Mouse (Mus musculus): ENCODE measurements around the gene Stip1. TPM values are rescaled to one million over a fixed set of nuclear protein-coding genes. Genes with fewer than 3 reads are reported as not detected.

The Stip1 gene
- total and polyA plus RNA-seq, 2 experiments from 2014 or later: 124 to 156 TPM

DNA sequence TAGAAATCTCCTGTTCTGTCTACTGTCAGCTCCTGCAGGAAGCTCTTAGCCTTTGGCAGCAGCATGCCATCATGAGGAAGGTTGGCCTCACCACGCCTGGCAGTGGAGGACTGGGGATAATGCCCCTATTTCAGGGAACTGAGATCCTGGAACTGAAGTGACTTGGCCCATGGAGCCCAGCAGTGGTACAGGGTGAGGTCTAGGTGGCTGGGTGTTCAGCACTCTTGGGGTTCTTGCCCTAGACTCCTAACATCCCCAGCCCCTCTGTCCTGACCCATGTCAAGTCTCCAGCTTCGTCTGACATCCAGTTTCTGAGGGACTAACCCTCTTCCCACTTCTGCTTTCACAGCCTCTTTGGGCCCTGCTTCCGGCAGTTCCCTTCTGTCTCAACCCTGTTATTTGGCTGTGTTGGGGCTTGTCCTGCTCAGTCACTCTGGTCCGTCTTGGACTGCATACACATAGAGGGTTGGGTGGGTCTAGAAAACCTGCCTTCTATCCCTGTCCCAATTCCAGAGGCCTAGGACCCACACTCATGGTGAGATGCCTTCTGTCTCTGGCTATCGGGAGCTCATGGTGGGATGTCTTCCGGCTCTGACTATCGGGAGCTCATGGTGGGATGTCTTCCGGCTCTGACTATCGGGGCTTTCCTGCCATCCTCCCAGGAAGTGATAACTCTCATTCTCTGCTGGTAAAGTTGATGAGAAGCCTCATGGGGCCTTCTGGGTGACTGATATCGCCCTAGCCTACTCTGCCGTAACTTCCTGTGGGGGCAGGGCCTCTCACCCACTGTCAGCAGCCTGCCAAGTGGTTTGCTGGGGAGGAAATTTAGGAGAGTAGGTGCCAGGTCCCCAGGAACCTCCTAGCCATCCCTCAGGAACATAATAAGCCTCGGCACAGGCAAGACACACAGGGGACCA lies 22.0 kb downstream of the Stip1 start:
- Histone ChIP-seq H3K27ac (ENCODE audit: low read depth, low read length) (no peak overlapping the region), H3K4me2 (ENCODE audit: low read depth) (no peak overlapping the region), H3K27me3 (ENCODE audit: insufficient read depth, low read length) (no peaks in the 10 kb centered on the region), H3K4me3 (ENCODE audit: low read depth, low read length) (no peak overlapping the region), H3K4me1 (ENCODE audit: insufficient read depth) (no peaks in the 10 kb centered on the region), H3K36me3 (ENCODE audit: insufficient read depth) (peaks cover 42% of the 10 kb centered on the region), H3K9me3 (ENCODE audit: low read length) (no peaks in the 10 kb centered on the region), H3K9ac (no peak overlapping the region)
- DNase-seq (no peak), ATAC-seq (no peak)
- WGBS: 84% methylated on average over 12 of the region's 12 CpGs
- no peak for TF ChIP-seq CTCF (IDR thresholded peaks at IDR 0.05; ENCODE audit: low read depth)

DNA sequence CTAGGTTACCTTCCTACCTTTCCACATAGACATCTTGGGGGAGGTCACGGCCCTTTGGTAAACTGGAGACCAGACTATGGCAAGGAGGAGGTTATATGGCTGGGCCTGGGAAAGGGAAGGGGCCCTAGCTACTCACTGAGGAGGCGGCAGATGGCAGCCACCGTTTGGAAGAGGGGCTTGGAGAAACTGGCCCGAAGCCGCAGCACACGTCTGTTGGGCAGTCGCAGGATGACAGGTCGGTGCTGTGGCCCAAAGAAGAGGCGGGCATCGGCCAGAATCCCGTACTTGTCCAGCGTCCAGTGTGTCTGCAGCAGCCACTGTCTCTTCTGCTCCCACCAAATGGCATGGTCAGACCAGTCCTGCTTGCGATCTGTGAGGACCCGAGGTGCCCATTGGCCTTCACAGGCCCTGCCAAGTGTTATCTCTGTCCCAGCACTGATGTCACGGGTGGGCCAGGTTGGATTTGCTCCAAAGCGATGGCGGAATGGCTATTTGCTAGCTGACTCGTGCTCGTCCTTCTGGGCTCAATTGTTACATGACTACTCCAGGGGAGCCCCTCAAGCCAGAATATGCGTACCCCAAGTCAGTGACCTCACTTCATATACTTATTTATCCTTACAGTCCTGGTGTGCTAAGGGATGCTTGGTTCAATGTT lies 25.2 kb downstream of the Stip1 start:
- no peak for TF ChIP-seq CTCF (IDR thresholded peaks at IDR 0.05; ENCODE audit: low read depth)
- H3K27ac ChIP-seq (ENCODE audit: low read depth, low read length): no peak overlapping the region
- no peaks in the 10 kb centered on the region for H3K27me3 ChIP-seq (ENCODE audit: insufficient read depth, low read length)
- H3K4me2 ChIP-seq (ENCODE audit: low read depth): no peak overlapping the region
- H3K9ac ChIP-seq: no peak overlapping the region
- WGBS: 89% methylated on average over 20 of the region's 20 CpGs
- no peak for DNase-seq
- H3K4me1 ChIP-seq (ENCODE audit: insufficient read depth): no peaks in the 10 kb centered on the region
- no peak overlapping the region for H3K4me3 ChIP-seq (ENCODE audit: low read depth, low read length)
- ATAC-seq: no peak
- no peaks in the 10 kb centered on the region for H3K9me3 ChIP-seq (ENCODE audit: low read length)
- H3K36me3 ChIP-seq (ENCODE audit: insufficient read depth): peaks cover 13% of the 10 kb centered on the region

DNA sequence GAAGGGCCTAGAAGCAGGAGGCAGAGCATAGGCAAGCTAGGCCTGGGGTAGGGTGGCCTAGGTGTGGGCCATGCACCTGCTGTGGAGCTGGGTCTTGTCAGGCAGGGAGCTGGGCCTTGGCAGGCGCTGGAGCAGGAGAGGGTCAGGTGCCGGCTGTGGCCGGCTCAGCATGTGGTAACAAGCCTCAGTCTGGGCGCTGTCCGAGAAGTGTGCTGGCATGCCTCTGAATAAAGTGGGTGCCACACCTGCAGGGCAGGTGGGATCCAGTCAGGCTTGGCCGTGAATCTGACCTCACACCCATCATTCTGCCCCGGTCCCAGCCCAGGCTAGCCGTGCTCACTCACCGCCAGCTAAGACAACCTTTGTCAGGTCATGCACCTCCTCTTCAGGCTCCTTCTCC lies 25.8 kb downstream of the Stip1 start:
- Histone ChIP-seq H3K4me1 (ENCODE audit: insufficient read depth) (no peaks in the 10 kb centered on the region), H3K27me3 (ENCODE audit: insufficient read depth, low read length) (no peaks in the 10 kb centered on the region), H3K27ac (ENCODE audit: low read depth, low read length) (no peak overlapping the region), H3K9me3 (ENCODE audit: low read length) (no peaks in the 10 kb centered on the region), H3K9ac (no peak overlapping the region), H3K36me3 (ENCODE audit: insufficient read depth) (peaks cover 6% of the 10 kb centered on the region), H3K4me3 (ENCODE audit: low read depth, low read length) (no peak overlapping the region), H3K4me2 (ENCODE audit: low read depth) (no peak overlapping the region)
- no peak for TF ChIP-seq CTCF (IDR thresholded peaks at IDR 0.05; ENCODE audit: low read depth)
- no peak for ATAC-seq
- WGBS: 86% methylated on average over 9 of the region's 9 CpGs
- DNase-seq: no peak

DNA sequence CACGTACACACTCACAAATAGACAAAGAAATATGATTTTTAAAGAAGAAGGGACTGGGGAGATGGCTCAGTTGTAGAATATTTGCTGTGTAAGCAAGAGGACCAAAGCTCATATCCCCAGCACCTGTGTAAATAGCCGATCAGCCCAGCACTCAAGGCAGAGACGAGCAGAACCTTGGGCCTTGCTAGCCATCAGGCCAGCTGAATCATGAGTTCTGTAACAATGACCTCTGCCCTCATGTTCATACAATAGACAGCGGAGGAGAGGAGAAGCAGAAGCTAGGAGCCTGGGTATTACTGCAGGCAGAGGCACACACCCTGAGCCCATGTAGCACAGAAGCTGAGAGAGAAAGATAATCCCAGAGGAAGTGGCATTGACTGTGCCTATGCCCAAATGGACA lies 27.3 kb downstream of the Stip1 start:
- WGBS: 83% methylated on average over 4 of the region's 4 CpGs
- Histone ChIP-seq H3K9ac (no peak overlapping the region), H3K4me2 (ENCODE audit: low read depth) (no peak overlapping the region), H3K36me3 (ENCODE audit: insufficient read depth) (no peaks in the 10 kb centered on the region; the same call in 1 of the 2 replicates), H3K9me3 (ENCODE audit: low read length) (no peaks in the 10 kb centered on the region), H3K4me1 (ENCODE audit: insufficient read depth) (no peaks in the 10 kb centered on the region), H3K27ac (ENCODE audit: low read depth, low read length) (no peak overlapping the region), H3K4me3 (ENCODE audit: low read depth, low read length) (no peak overlapping the region), H3K27me3 (ENCODE audit: insufficient read depth, low read length) (no peaks in the 10 kb centered on the region)
- no peak for TF ChIP-seq CTCF (IDR thresholded peaks at IDR 0.05; ENCODE audit: low read depth)
- ATAC-seq (no peak), DNase-seq (no peak)

DNA sequence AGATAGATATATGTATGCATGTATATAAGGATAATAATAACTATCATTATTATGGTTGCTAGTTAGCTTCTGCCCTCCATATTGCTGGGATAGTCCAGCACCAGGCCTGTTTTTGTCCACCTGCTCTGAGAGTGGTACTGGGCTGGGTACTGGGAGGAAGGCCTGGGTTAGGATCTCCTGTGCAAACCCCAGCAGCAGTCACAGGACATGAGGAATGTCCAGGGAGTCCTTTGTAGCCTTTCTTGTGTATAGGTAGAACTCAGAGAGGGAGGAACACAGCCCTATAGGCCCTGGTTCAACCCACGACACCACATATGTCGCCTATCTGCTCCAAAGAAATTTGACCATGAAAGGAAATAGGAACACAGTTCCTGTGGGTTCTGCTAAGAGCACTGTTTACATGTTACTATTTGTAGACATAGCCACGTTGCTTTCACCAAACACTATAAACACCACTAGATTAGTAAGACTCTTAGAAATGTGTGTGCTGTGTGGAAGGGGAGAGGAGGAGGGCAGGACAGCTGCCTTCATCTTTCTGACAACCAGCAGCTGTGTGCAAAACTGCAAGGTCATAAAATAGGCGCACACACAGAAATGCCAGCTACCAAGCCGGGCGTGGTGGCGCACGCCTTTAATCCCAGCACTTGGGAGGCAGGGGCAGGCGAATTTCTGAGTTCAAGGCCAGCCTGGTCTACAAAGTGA lies 32.7 kb downstream of the Stip1 start:
- Histone ChIP-seq H3K36me3 (ENCODE audit: insufficient read depth) (no peaks in the 10 kb centered on the region), H3K27ac (ENCODE audit: low read depth, low read length) (no peak overlapping the region; the same call in 1 of the 2 replicates), H3K9me3 (ENCODE audit: low read length) (no peaks in the 10 kb centered on the region), H3K27me3 (ENCODE audit: insufficient read depth, low read length) (no peaks in the 10 kb centered on the region), H3K4me3 (ENCODE audit: low read depth, low read length) (no peak overlapping the region), H3K4me1 (ENCODE audit: insufficient read depth) (no peaks in the 10 kb centered on the region), H3K9ac (no peak overlapping the region), H3K4me2 (ENCODE audit: low read depth) (no peak overlapping the region)
- no peak for TF ChIP-seq CTCF (IDR thresholded peaks at IDR 0.05; ENCODE audit: low read depth)
- WGBS: 87% methylated on average over 8 of the region's 9 CpGs
- ATAC-seq (no peak), DNase-seq (no peak)

DNA sequence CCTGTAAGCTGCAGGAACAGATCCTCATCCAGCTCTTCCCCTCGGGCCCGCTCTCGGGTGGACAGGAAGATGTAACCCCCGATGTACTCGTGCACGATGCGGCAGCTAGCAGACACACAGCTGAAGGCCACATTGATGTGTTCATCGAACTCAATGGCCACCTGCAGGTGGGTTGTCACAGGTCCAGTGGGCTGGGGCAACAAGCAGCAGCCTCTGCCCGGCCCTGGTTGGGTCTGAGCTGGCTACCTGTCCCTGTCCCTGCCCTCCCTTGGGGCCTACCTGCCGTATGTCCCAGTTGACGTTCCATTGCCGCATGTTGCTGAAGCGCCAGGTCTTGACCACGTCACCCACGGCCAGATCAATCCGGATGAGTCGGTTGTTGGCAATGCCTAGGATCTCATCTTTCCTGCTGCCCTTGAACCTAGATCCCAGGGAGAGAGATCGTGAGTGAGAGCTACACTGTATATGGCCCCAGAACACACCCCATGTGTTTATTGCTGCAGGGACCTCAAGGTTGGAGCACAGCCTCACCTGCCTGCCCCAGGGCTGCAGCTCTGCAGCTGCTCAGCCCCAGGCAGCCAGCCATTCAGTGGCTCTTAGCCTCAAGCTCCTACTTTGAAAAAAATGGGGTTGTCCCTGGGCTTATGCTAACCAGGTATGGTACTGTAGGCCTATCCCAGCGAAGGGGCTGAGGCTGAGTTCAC lies 40.3 kb downstream of the Stip1 start:
- Histone ChIP-seq H3K27me3 (ENCODE audit: insufficient read depth, low read length) (no peaks in the 10 kb centered on the region), H3K4me1 (ENCODE audit: insufficient read depth) (peaks cover 14% of the 10 kb centered on the region), H3K9me3 (ENCODE audit: low read length) (no peaks in the 10 kb centered on the region), H3K4me3 (ENCODE audit: low read depth, low read length) (no peak overlapping the region), H3K9ac (no peak overlapping the region), H3K4me2 (ENCODE audit: low read depth) (no peak overlapping the region), H3K27ac (ENCODE audit: low read depth, low read length) (no peak overlapping the region), H3K36me3 (ENCODE audit: insufficient read depth) (peaks cover 19% of the 10 kb centered on the region; the same call in 1 of the 2 replicates)
- WGBS: 93% methylated on average over 19 of the region's 19 CpGs
- no peak for DNase-seq
- ATAC-seq: no peak
- TF ChIP-seq CTCF (IDR thresholded peaks at IDR 0.05; ENCODE audit: low read depth): no peak

Measured in forebrain, postnatal 0 days (tissue).